Mouse (Mus musculus): ENCODE results near the gene Pgghg. TPM values are rescaled to one million over a fixed set of nuclear protein-coding genes. Genes with fewer than 3 reads are reported as not detected.
A peak's percentile ranks its signal among the peaks of the same experiment; 100 is the strongest.

The Pgghg gene
- 1 to 10 TPM; 2.4 to 3.9 TPM for total RNA-seq (2021)

DNA sequence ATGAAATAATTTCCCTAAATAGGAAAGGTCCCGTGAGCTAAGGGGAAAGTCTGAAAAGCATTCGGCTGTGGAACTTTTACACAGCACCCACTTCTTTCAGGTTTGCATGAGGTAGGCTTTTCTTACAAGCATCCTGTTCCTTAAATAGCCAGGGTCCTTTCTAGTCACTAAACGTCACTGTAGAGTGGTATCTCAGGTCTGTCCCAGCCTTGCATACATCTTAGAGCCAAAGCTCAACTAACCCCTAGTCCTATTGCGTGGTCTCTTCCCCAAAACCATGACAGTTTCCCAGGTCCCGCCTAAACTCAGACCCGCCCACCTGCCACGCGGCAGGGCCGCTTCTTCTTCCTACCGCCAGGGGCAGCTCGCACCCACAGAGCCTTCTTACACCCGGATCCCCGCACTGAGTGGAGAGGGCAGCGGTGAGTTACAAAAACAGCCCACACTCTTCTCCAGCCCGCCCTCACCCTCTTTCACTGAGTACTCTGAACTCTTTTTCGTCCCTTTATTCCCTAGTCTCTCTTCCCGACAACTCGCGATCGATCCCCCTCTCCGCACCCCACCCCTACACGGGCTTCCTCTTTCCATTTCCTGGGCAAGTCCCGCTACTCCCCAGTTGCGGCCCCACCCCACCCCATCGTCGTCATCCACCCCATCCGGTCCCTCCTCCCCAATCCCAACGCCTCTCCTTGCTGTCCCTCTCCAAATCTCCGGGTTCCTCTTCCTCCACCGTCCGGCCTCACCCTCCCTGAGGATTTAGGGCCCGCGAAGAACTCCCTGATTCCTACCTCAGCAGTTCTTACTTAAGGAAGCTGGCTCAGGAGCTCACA, at the start of gene Pgghg:
TSS of gene Pgghg (plus strand) at position 170 of the 830 bp plus-strand sequence.
- peak in 1 of 2 experiments; percentile 86 for DNase-seq (ENCODE audit: extremely low spot score in 1 of 2, low spot score in 2 of 2)

DNA sequence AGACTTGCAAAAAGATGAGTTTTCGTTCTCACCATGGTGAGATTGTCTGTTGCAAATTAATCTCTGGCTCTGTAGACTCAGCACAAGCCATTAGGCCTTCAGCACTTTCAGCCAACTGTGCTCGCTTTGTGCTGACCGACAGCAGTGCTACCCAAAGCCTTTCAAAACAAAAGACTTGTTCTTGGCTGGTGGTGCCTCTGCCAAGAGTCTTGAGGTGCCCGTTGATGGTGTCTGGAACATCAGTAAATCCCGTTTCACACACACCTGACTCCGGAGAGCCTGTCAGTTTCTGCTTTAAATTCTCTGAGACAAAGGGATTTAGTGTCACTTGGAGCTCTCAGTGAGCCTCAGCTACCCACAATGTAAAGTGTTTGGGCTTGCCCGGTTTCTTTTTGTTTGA, 47.2 kb upstream of the Pgghg start:
- no peak for DNase-seq (ENCODE audit: extremely low spot score in 1 of 2, low spot score in 2 of 2)
- intact Hi-C loops (cut with DNase I): no loop called here

More for the DNA sequence above, at the start of gene Pgghg:
- intact Hi-C loops (cut with DNase I): no loop called here

DNA sequence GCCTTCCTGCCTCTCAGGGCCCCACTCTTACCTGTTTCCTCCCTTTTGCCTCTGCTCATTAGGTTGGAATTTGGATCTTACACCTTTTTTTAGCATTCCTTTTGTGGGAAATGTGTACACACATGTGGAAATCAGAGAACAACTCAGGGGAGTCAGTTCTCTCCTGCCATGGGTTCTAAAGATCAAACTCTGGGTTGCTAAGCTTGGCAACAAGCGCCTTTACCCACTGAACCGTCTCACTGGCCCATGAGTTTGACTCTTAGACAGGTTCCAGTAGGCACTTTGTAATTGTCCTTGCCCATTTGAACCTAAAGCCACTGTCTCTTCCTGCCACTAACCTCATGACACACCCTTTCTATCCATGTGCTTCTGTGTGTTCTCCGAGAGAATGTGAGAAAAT, 46.6 kb upstream of the Pgghg start:
- intact Hi-C loops (cut with DNase I): no loop called here
- DNase-seq (ENCODE audit: extremely low spot score in 1 of 2, low spot score in 2 of 2): no peak

DNA sequence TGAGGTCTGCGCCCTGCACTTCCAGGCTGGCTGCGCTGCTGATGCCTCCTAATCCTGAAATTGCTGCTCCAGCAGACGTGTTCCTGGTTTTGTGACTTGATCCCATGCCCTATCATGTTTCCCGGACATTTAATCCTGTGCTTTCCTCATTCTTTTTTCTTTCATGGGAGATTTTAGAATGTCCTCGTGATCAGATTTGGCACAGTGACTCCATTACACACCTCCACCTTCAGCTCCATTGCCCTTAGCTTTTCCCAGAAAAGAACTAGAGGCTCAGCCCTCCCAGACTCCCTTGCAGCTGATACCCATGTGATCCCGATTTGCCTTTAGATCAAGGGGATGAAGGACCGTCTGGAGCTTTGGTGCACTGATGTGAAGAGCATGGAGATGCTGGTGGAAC, 43.3 kb upstream of the Pgghg start:
- intact Hi-C loops (cut with DNase I): no loop called here
- DNase-seq (ENCODE audit: extremely low spot score in 1 of 2, low spot score in 2 of 2): no peak

DNA sequence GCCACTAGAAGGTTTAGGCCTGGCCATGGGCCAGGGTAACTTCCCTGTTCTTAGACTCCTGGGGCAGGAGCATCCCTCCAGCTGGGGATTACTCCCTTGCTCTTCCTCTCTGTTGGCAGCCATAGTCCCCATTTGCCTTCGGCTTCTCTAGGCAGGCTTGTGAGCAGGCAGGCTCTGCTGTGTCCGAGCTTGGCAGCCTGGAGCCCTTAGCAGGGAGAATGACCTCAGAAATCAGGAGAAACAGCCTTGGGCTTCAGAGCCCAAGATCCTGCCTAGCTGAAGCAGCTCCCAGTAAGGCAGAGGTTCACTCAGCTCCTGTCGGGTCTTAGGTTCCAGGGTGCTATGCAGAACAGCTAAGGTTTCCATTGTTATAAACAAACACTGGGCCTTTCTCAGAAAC, 42.1 kb upstream of the Pgghg start:
- no peak for DNase-seq (ENCODE audit: extremely low spot score in 1 of 2, low spot score in 2 of 2)
- intact Hi-C loops (cut with DNase I): no loop called here

DNA sequence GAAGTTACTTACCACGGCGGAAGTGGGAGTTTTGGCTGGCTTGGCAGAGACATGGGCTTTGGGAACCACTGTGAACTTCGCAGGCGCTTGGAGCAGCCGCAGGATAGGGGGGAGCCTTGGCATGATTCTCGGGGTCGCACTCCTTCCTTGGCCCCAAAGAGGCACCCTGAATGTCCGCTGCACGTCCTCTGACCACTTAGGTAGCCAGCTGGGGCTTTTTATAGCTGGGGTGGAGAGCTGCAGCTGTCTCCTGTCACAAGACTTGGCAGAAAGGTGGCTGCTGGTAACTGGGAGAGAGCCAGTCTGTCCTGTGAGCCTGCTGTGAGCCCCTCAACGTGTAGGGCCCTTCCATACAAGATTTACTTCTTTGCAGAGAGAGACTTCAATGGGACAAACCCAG, 41.0 kb upstream of the Pgghg start, which contains the start of gene Cox8b:
TSS of gene Cox8b (minus strand) at position 227 of the 400 bp plus-strand sequence.
- intact Hi-C loops (cut with DNase I): no loop called here

DNA sequence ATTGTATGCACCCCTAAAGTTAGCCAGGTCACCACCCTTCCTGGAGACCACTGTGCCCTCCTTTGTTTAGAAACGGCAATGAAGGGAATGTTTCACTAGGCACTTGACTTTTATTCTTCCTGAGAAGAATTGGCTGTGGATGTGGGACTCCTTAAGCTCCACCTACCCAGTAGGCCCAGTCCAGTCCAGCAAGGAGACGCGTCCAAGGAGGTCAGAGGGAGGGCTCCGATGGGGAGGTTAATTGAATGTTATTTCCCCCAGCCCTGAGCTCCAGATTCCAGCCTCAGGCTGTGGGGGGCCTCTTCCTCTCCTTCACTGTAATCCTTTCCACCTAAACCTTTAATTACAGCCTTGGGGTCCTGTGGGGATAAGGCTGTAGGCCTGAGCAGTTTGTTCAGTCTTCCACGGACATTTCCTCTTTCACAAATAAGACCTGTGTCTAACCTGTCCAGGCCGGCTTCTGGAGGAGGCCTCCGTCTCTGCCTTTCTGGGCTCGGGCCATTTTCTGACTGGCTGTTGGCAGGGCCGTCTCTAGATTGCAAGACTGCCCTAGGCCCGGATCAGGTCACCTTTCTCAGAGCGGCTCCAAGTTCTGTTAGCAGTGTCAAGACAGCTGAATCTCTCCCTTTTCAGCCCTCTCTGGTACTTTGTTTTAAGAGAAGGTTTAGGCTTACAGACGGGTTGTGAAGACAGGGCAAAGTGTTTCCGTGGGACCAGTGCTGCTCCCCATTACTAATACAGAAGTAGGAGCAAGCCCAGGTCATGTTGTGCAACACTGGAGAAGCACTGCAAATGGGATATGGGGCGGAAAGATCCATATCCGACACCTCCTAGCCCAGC, 38.9 kb upstream of the Pgghg start:
- no peak for DNase-seq (ENCODE audit: extremely low spot score in 1 of 2, low spot score in 2 of 2)
- intact Hi-C loops (cut with DNase I): loop anchor here (2.0 kb wide), 1 partner anchor 57 kb away; the partner anchor contains the start of gene Scgb1c1

More for the DNA sequence above, 41.0 kb upstream of the Pgghg start, which contains the start of gene Cox8b:
- no peak for DNase-seq (ENCODE audit: extremely low spot score in 1 of 2, low spot score in 2 of 2)

DNA sequence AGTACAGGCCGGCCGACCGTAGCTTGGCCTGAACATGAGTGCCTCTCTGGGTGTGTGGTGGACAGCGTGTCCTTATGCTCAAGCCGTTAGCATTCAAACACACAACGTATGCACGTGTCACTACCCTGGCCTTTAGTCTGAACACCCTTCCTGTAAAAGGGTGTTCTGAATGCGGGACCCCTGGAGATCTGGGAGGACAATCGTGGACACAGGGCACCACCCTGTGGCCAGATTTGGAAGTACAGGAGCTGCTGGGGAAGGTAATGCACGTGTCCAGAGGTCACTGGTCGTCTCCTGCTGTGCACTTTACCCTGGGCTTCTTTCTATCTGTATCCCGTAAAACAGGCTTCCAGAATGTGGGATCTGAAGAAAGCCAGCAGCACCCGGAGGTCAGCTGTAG, 38.0 kb upstream of the Pgghg start:
- DNase-seq (ENCODE audit: extremely low spot score in 1 of 2, low spot score in 2 of 2): peak; percentile 40 to 80
- intact Hi-C loops (cut with DNase I): loop anchor here (2.0 kb wide), 1 partner anchor 58 kb away; the partner anchor contains the start of gene Scgb1c1

DNA sequence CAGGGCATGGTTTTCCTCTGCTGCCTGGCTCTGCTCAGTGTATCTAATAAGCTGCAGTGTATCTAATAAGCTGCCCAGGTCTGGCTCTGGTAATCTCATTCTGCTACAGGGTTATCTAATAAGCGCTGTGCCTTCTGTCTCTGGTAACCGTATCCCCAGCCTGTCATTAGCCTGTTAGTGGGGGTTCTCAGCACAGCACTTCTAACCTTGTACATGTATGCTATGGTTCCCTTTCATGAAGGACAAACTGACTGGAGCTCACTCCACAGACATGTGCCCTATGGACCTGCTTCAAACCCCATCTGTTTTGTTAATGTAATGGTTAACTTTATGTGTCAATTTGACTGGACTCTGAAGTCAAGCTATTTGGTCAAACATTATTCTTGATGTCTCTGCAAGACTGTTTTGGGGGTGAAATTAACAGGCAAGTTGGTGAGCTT, 35.5 kb upstream of the Pgghg start:
- DNase-seq (ENCODE audit: extremely low spot score in 1 of 2, low spot score in 2 of 2): no peak
- intact Hi-C loops (cut with DNase I): loop anchor here (5.0 kb wide), 1 partner anchor 272 kb away; no protein-coding TSS in a partner anchor

DNA sequence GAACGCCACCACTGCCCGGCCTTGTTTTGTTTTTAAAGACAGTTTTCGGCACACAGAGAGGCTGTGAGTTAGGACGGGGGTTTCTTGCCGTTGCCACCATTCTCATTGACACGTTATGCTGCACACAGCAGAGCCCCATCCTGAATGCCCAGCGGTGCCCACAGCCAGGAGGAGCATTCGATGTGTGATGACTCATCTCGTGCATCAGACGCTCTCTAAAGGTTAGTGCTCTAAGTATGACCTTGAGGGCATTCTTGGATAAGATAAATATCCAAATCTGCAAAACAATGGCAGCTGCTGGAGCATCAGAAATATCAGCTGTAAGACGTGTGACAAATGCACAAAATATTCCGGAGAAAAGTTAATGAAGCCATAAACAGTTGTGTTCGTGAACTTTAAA, 34.1 kb upstream of the Pgghg start:
- intact Hi-C loops (cut with DNase I): loop anchor here (5.0 kb wide), 1 partner anchor 270 kb away; no protein-coding TSS in a partner anchor
- DNase-seq (ENCODE audit: extremely low spot score in 1 of 2, low spot score in 2 of 2): no peak

DNA sequence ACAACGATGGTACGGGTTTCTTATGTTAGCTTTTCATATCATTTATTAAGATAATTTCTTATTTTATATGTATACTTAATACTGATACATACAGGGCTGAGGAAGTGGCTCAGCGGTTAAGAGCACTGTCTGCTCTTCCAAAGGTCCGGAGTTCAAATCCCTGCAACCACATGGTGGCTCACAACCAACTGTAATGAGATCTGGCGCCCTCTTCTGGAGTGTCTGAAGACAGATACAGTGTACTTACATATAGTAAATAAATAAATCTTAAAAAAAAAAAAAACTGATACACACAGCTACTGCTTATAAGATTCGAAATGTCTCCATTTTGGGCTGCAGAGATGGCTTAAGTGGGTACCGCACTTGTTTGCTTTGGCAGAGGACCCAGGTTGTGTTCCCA, 33.5 kb upstream of the Pgghg start:
- intact Hi-C loops (cut with DNase I): loop anchor here (1.0 to 5.0 kb wide), 2 partner anchors 141 to 270 kb away; no protein-coding TSS in a partner anchor
- DNase-seq (ENCODE audit: extremely low spot score in 1 of 2, low spot score in 2 of 2): no peak

DNA sequence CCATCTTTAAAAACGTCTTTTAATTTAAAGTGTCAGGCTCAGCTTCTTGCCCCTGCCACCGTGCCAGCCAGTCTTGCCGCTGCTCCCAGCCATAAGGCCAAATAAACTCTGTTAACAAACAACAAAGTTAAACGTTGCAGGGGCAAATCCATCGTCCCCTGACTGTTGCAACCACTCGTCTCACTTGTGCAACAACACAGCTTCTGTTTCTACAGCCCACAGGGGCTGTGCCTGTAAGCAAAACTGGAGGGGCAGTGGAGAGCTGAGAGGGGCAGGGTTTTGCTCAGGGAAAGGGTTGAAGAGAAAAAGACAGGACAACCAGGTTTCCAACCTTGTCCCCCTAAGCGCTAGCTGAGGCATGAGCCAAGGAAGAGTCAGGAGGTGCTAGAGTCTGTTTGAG, 33.0 kb upstream of the Pgghg start:
- intact Hi-C loops (cut with DNase I): loop anchor here (1.0 to 5.0 kb wide), 2 partner anchors 140 to 269 kb away; no protein-coding TSS in a partner anchor

DNA sequence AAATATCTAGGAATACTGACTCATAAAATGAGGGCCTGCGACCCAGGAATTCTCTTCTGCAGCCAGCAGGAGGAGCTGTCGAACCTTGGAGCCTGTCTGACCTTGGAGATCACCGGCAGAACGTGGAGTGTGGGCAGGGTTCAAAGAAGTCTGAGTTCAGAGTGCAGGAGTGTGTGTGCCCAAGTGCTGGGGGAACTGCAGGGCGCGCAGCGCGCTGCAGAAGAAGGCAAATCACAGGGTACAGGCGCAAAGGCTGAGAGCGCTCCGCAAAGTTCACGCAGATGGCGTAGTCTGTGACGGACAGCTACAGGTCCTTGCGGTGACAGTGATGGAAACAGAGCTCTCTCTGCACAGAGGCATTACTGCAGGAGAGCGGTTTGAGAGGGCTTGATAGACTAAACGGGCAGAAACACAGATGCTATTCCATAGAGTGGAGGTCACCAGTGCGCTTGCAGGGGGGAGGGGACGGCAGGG, 32.5 kb upstream of the Pgghg start:
- intact Hi-C loops (cut with DNase I): loop anchor here (1.0 to 5.0 kb wide), 2 partner anchors 140 to 269 kb away; no protein-coding TSS in a partner anchor
- DNase-seq (ENCODE audit: extremely low spot score in 1 of 2, low spot score in 2 of 2): peak; percentile 48 to 73

More for the DNA sequence above, 33.0 kb upstream of the Pgghg start:
- no peak for DNase-seq (ENCODE audit: extremely low spot score in 1 of 2, low spot score in 2 of 2)

DNA sequence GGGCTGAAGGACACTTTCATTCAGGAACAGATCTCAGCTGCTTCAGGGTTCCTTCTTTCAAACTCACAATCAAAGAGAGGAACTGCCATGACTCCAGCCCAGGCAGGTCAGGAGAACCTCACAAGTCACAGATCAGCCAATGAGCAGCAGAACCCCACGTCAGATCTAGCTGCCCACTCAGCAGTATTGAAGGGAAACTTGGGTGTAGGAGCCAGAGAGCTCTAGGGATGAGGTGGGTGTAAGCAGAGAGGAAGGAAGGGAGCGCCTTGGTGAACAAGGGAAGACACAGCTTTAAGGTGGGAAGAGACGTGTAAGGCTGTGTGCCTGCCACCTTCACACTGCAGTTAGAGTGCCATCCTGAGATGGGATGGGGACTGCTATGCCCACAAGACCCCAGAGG, 28.9 kb upstream of the Pgghg start:
- DNase-seq (ENCODE audit: extremely low spot score in 1 of 2, low spot score in 2 of 2): no peak
- intact Hi-C loops (cut with DNase I): no loop called here

DNA sequence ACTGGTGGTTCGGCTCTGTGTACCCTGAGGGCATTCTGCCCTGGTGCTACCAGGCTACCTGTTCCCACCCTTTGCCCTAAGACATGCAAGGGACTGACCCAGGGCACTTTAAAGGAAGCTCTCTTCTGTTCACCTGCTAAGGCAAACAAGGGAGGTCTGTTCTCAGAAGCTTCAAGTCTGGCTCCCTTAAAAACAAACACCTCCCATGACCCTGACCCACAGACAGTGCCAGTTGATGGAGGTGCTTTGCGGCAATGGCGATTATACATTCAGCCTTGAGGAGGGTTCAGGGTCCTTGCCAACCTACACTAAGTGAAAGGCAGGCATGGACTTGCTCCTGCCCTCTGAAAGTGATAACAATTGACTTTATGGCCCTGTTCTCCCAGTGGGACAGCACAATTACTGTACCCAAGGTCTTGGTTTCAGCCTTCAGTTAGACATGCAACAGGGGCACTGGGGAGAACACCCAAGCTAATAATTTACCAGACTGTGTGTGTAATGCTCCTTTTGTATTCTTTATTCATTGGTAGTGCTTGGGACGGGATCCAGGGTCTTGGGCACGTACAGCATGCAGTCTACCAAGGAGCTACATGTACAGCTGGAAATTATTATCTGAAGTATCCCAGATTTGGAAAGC, 28.2 kb upstream of the Pgghg start:
- intact Hi-C loops (cut with DNase I): no loop called here

DNA sequence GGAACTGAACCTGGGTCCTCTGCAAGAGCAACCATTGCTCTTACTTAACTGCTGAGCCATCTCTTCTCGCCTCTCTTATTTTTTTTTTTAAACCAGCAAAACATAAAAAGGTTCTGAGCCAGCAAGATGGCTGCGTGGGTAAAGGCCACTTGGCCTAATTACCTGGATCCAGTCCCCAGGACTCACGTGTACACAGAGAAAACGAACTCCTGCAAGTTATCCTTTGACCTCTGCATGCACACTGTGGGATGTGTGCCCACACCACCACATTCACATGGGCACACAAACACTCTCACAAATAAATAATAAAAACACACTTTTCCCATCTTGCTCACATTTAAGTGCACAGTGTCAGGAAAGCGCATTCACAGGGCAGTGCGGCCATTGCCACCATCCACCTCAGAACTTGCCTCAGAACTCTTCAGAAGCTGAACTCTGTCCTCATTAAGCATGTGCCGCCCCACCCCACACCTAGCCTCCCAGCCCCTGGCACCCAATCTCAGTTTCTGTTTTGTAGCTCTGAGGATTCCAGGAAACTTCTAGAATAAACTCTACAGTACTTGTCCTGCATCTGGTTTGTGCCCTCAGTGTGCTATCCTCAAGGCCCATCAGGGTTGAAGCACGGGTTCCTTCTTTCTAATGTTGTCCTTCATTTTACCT, 27.0 kb upstream of the Pgghg start:
- intact Hi-C loops (cut with DNase I): no loop called here
- no peak for DNase-seq (ENCODE audit: extremely low spot score in 1 of 2, low spot score in 2 of 2)

More for the DNA sequence above, 28.2 kb upstream of the Pgghg start:
- no peak for DNase-seq (ENCODE audit: extremely low spot score in 1 of 2, low spot score in 2 of 2)

DNA sequence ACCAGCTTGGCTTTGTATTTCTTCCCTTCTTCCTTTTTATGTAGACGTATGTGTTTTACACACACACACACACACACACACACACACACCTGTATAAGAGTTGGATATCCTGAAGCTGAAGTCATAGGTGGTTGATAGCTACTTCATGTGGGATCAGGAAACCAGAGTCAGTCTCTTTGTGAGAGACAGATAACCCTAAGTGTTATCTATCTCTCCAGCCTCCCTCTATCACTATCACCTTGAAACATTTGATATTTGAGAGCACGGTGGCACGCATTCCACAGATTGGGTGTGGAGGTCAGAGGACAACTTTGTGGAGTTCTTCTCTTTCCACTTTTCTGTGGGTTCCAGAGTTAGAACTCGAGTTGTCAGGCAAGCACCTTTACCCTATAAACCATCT, 21.3 kb upstream of the Pgghg start:
- intact Hi-C loops (cut with DNase I): no loop called here
- DNase-seq (ENCODE audit: extremely low spot score in 1 of 2, low spot score in 2 of 2): no peak

DNA sequence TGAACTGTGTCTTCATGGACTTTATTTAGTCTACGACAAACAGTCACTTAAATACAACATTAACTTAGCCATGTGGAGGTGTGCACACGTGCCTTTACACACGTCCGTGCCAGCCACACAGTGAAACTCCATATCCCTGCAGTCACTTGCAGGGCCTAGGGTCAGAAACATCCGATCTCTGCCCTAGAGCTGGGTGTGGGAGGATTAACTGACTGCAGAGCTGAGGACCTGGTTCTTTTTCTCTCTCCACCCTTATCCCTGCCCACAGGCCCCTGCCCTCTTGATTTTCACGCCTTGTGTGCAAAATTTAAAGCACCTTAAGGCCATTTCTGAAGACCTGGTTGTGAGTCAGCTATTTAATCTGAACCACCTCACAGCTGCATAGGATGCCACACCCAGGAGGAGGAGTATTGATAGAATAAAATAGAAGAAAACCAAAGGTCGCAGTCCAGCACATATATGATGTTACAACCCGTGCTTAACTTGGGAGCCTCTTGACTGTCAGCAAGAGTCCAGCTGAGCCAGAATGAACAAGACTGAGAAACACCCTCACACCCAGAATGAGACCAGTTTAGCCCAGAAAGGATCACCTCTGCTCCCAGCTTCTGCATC, 20.7 kb upstream of the Pgghg start, which contains the start of gene Nlrp6:
TSS of gene Nlrp6 (plus strand) at position 485 of the 612 bp plus-strand sequence.
- intact Hi-C loops (cut with DNase I): no loop called here
- no peak for DNase-seq (ENCODE audit: extremely low spot score in 1 of 2, low spot score in 2 of 2)
